Mouse (Mus musculus) erythroid progenitor cell, adult 5-6 weeks (primary cell): ENCODE measurements around the gene Epm2aip1. TPM values are rescaled to one million over a fixed set of nuclear protein-coding genes. Genes with fewer than 3 reads are reported as not detected.

Experiments used
- ATAC-seq: replicated peaks from 2 replicates; pipeline ENCODE4 v1.8.0; 2016; ENCODE audit warnings: moderate number of reproducible peaks, mild to moderate bottlenecking, moderate TSS enrichment, inconsistent platforms; ENCODE audit not compliant: poor library complexity, low FRiP score, severe bottlenecking
- total RNA-seq, 2 experiments: library from RNA; stranded (forward) in 1 of 2; stranded (reverse) in 1 of 2; fragments of 150-400 nt in 1 of 2; fragments of 186-747, 209-891 nt in 1 of 2; gene quantifications; 2 replicates each; pipeline versions ENCODE4 v1.2.3 to v1.2.4; 2015 to 2017; ENCODE audit warnings: low replicate concordance in 2 of 2

The Epm2aip1 gene
- total RNA-seq, 2 experiments from 2014 or later: 21.7 to 23.5 TPM

GRCm38 (mm10) chr9:111285676-111286075, 13.9 kb downstream of the Epm2aip1 start:
- no peak for ATAC-seq

GRCm38 (mm10) chr9:111286468-111286867, 14.7 kb downstream of the Epm2aip1 start:
- ATAC-seq: no peak

- no peak for ATAC-seq
These were observed 16.2 kb downstream of the Epm2aip1 start for GRCm38 (mm10) chr9:111287956-111288355.

GRCm38 (mm10) chr9:111289294-111289831, 17.6 kb downstream of the Epm2aip1 start:
- ATAC-seq: 0 out of 2 replicates have a peak, but pooled peaks have one; percentile 5

GRCm38 (mm10) chr9:111289832-111290339, 18.2 kb downstream of the Epm2aip1 start:
- peak; percentile 95 for ATAC-seq

- ATAC-seq: no peak
These were observed 18.9 kb downstream of the Epm2aip1 start for GRCm38 (mm10) chr9:111290539-111291100.

- no peak for ATAC-seq
These were observed 21.5 kb downstream of the Epm2aip1 start for GRCm38 (mm10) chr9:111293234-111293633.

GRCm38 (mm10) chr9:111294911-111295310, 23.2 kb downstream of the Epm2aip1 start:
- no peak for ATAC-seq

GRCm38 (mm10) chr9:111295323-111295722, 23.6 kb downstream of the Epm2aip1 start:
- no peak for ATAC-seq

GRCm38 (mm10) chr9:111296433-111296832, 24.7 kb downstream of the Epm2aip1 start:
- no peak for ATAC-seq

GRCm38 (mm10) chr9:111298606-111299005, 26.9 kb downstream of the Epm2aip1 start:
- ATAC-seq: no peak

GRCm38 (mm10) chr9:111302196-111302831, 30.6 kb downstream of the Epm2aip1 start:
- ATAC-seq: no peak

GRCm38 (mm10) chr9:111304036-111304435, 32.3 kb downstream of the Epm2aip1 start:
- ATAC-seq: no peak

- ATAC-seq: no peak
These were observed 34.4 kb downstream of the Epm2aip1 start for GRCm38 (mm10) chr9:111306142-111306541.

GRCm38 (mm10) chr9:111311031-111311842, 39.5 kb downstream of the Epm2aip1 start, which contains the start of gene Trank1:
Trank1 (plus strand) TSS chr9:111311739.
- no peak for ATAC-seq

GRCm38 (mm10) chr9:111311843-111312441, 40.2 kb downstream of the Epm2aip1 start:
- no peak for ATAC-seq

GRCm38 (mm10) chr9:111312442-111313141, 40.9 kb downstream of the Epm2aip1 start:
- no peak for ATAC-seq

GRCm38 (mm10) chr9:111313299-111313698, 41.6 kb downstream of the Epm2aip1 start:
- ATAC-seq: no peak

GRCm38 (mm10) chr9:111313793-111314192, 42.1 kb downstream of the Epm2aip1 start:
- no peak for ATAC-seq
